Mouse (Mus musculus): ENCODE measurements around the gene E2f1.

Gene E2f1

GRCm38 (mm10) chr2:154583906-154584872, 14.5 kb upstream of the E2f1 start:
- DNase-seq (ENCODE audit: low read depth, low spot score) = no peak

- no peak for DNase-seq (ENCODE audit: low read depth, low spot score)
Measured at GRCm38 (mm10) chr2:154581421-154581820, 11.7 kb upstream of the E2f1 start.

GRCm38 (mm10) chr2:154580586-154580985, 10.9 kb upstream of the E2f1 start:
- DNase-seq (ENCODE audit: low read depth, low spot score) = no peak

GRCm38 (mm10) chr2:154577744-154578067, 8.0 kb upstream of the E2f1 start:
- no peak for DNase-seq (ENCODE audit: low read depth, low spot score)

- no peak for DNase-seq (ENCODE audit: low read depth, low spot score)
Measured at GRCm38 (mm10) chr2:154576876-154577743, 7.4 kb upstream of the E2f1 start.

GRCm38 (mm10) chr2:154574271-154574670, 4.6 kb upstream of the E2f1 start:
- no peak for DNase-seq (ENCODE audit: low read depth, low spot score)

- DNase-seq (ENCODE audit: low read depth, low spot score) = no peak
Measured at GRCm38 (mm10) chr2:154572996-154573395, 3.3 kb upstream of the E2f1 start.

GRCm38 (mm10) chr2:154571976-154572375, 2.3 kb upstream of the E2f1 start:
- no peak for DNase-seq (ENCODE audit: low read depth, low spot score)

GRCm38 (mm10) chr2:154571266-154571665, 1.6 kb upstream of the E2f1 start:
- no peak for DNase-seq (ENCODE audit: low read depth, low spot score)

GRCm38 (mm10) chr2:154570666-154571065, 974 bp upstream of the E2f1 start:
- no peak for DNase-seq (ENCODE audit: low read depth, low spot score)

GRCm38 (mm10) chr2:154569071-154569748, 482 bp downstream of the E2f1 start:
- no peak for DNase-seq (ENCODE audit: low read depth, low spot score)

GRCm38 (mm10) chr2:154568329-154569070, 1.2 kb downstream of the E2f1 start:
- DNase-seq (ENCODE audit: low read depth, low spot score) = no peak

GRCm38 (mm10) chr2:154567766-154568165, 1.9 kb downstream of the E2f1 start:
- DNase-seq (ENCODE audit: low read depth, low spot score) = no peak

- no peak for DNase-seq (ENCODE audit: low read depth, low spot score)
Measured at GRCm38 (mm10) chr2:154566641-154567040, 3.1 kb downstream of the E2f1 start.

- no peak for DNase-seq (ENCODE audit: low read depth, low spot score)
Measured at GRCm38 (mm10) chr2:154565562-154565961, 4.1 kb downstream of the E2f1 start.

GRCm38 (mm10) chr2:154563612-154564170, 6.0 kb downstream of the E2f1 start:
- no peak for DNase-seq (ENCODE audit: low read depth, low spot score)

- DNase-seq (ENCODE audit: low read depth, low spot score) = no peak
Measured at GRCm38 (mm10) chr2:154558264-154559039, 11.2 kb downstream of the E2f1 start, which contains the start of gene Necab3. Gene Necab3, minus strand, starts transcription at chr2:154558890.

GRCm38 (mm10) chr2:154557184-154557832, 12.4 kb downstream of the E2f1 start:
- DNase-seq (ENCODE audit: low read depth, low spot score) = no peak

- DNase-seq (ENCODE audit: low read depth, low spot score) = no peak
Measured at GRCm38 (mm10) chr2:154555235-154555634, 14.5 kb downstream of the E2f1 start.
